Mouse (Mus musculus): ENCODE measurements around the gene Wdr20rt.
"Not testable (repeated sequence)": the region's sequence is repeated elsewhere in the genome, so short reads cannot be mapped to it uniquely, and the experiment has no call there.

The Wdr20rt gene

DNA sequence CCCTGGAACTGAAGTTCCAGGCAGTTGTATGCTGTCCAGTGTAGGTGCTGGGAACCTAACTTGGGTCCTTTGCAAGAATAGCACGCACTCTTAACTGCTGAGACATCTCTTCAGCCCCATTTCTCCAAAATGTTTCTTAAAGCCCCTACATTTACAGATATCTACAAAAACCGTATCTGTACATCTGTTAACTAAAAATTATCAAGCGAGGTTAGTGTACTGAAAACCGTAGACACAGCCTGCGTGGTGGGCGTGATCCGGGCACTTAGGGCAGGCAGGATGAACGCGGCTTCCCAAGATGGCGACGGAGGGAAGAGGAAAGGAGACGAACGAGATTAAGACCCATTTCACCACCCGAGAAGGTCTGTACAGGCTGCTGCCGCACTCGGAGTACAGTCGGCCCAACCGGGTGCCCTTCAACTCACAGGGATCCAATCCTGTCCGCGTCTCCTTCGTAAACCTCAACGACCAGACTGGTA lies at the start of gene Wdr20rt:
TSS of gene Wdr20rt (plus strand) at position 51 of the 479 bp plus-strand sequence.
- no peak for DNase-seq (ENCODE audit: low spot score in 2 of 2)

GRCm38 (mm10) chr12:65187365-65187764 lies 38.0 kb upstream of the Wdr20rt start:
- no peak for DNase-seq (ENCODE audit: low spot score in 2 of 2)

- DNase-seq (ENCODE audit: low spot score in 2 of 2): no peak
These were observed 36.1 kb upstream of the Wdr20rt start for GRCm38 (mm10) chr12:65189213-65189612.

- no peak for DNase-seq (ENCODE audit: low spot score in 2 of 2)
These were observed 31.2 kb upstream of the Wdr20rt start for GRCm38 (mm10) chr12:65194003-65194530.

- no peak for DNase-seq (ENCODE audit: low spot score in 2 of 2)
These were observed 23.5 kb upstream of the Wdr20rt start for GRCm38 (mm10) chr12:65201812-65202211.

GRCm38 (mm10) chr12:65206431-65206830 lies 18.9 kb upstream of the Wdr20rt start:
- no peak for DNase-seq (ENCODE audit: low spot score in 2 of 2)

- no peak for DNase-seq (ENCODE audit: low spot score in 2 of 2)
These were observed 8.9 kb upstream of the Wdr20rt start for GRCm38 (mm10) chr12:65216404-65216840.

GRCm38 (mm10) chr12:65228628-65229027 lies 3.3 kb downstream of the Wdr20rt start:
- DNase-seq (ENCODE audit: low spot score in 2 of 2): no peak

DNA sequence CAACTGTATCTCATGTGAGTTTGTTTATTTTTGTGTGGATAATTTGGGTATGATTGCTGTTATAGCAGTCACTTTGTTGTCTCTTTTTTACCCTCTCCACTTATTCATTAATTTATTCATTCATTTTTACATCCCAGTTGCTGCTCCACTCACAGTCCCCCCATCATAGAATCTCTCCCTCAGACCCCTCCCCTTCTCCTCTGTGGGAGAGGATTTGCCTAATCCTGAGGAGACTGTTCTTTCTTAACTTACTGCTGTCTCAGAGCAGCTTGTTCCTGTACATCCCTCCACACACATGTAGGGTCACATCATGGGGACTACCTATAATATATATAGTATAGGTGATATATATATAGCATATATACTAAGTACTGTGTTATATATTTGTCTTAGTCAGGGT lies 3.7 kb downstream of the Wdr20rt start:
- no peak for DNase-seq (ENCODE audit: low spot score in 2 of 2)

- not testable (repeated sequence) for DNase-seq (ENCODE audit: low spot score in 2 of 2)
These were observed 7.5 kb downstream of the Wdr20rt start for GRCm38 (mm10) chr12:65232801-65233200.

GRCm38 (mm10) chr12:65250116-65250738 lies 24.9 kb downstream of the Wdr20rt start:
- DNase-seq (ENCODE audit: low spot score in 2 of 2): no peak

DNA sequence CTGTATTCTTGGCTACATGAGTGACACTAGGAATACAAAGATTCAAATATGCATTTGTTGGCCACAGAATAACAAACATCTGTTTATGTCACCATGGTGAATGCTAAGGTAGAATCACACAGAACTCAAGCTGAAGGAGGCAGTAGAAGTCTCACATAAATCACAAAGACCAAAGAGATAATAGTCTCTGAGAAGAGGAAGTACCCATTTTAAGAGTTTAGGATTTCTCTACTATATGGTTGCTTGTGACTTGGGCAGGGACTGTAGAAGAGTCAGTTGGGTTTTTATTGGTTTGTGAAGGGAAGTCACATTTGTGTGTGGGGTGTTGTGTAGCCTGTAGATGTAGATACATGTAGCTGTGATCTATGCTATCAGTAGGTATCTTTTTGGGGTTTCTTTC lies 31.6 kb downstream of the Wdr20rt start:
- DNase-seq (ENCODE audit: low spot score in 2 of 2): no peak

DNA sequence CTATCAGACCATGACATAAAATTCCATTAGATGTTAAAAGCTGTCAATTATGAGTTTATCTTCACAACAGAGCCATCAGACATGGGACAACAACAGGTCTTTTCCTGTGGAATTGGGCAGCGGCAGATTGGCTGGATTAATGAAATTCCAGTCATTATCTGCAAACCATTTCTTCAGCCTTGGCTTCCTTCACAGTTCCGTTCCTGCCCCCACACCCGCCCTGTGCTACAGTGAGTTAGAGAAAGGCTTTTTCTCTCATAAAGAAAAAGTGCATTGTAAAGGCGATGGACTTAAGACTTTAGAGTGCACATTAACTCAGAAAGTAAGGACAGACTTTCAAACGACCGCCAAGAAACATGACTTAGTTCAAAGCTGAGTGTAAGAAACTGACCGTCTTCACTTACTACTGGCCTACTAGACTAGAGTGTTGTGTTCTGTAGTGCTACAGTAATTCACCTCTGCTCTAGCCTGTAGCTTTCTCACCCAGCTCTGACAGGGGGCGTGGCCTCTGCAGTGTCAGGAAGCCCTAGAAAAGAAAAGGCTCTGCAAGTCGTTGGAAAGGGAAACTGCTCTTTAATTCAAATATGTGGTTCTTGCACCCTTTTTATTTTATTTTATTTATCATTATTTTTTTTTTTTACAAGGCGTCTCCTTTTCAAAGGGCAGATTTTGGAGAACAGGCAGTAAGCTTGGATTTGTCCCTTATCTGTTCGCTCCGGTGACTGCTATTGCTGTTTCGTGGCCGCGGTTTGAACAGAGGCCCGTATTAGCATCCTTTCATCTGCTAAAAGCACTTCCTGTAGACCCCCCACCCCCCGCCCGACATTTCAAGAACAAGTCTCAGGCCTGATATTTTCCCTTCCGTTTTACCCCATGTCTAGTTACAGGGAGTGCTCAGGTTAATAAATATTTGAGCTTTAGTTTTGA lies 33.2 kb downstream of the Wdr20rt start:
- DNase-seq (ENCODE audit: low spot score in 2 of 2): peak; percentile 7 to 15

- no peak for DNase-seq (ENCODE audit: low spot score in 2 of 2)
These were observed 34.1 kb downstream of the Wdr20rt start for GRCm38 (mm10) chr12:65259139-65260111.

GRCm38 (mm10) chr12:65268311-65268984 lies 43.1 kb downstream of the Wdr20rt start:
- DNase-seq (ENCODE audit: low spot score in 2 of 2): no peak

GRCm38 (mm10) chr12:65269406-65269805 lies 44.1 kb downstream of the Wdr20rt start:
- DNase-seq (ENCODE audit: low spot score in 2 of 2): no peak

- DNase-seq (ENCODE audit: low spot score in 2 of 2): no peak
These were observed 48.5 kb downstream of the Wdr20rt start for GRCm38 (mm10) chr12:65273807-65274206.
